Mouse (Mus musculus) splenic B cell, adult 2 months (primary cell): ENCODE data around the gene Doc2a.

Source experiments
- DNase-seq: peaks from one replicate; pipeline ENCODE4 v3.0.0-alpha.2; 2011; ENCODE audit warnings: low read depth, low spot score
- H3K27me3 ChIP-seq: 2 replicates; pipeline ENCODE4 v1.6.1; 2012; ENCODE audit warnings: mild to moderate bottlenecking, low read length, moderate library complexity, mixed read lengths; ENCODE audit not compliant: control insufficient read depth, poor library complexity, insufficient read depth, severe bottlenecking
- H3K36me3 ChIP-seq: 2 replicates; pipeline ENCODE4 v1.6.1; 2012; ENCODE audit warnings: mild to moderate bottlenecking, low read length, moderate library complexity, mixed read lengths; ENCODE audit not compliant: control insufficient read depth, poor library complexity, insufficient read depth, severe bottlenecking

Doc2a gene

GRCm38 (mm10) chr7:126847421-126848398, 494 bp downstream of the Doc2a start:
- DNase-seq = no peak
- Histone ChIP-seq H3K36me3 (no peaks in the 10 kb centered on the region), H3K27me3 (no peaks in the 10 kb centered on the region; the same call in 1 of the 2 replicates)

GRCm38 (mm10) chr7:126848794-126849193, 1.6 kb downstream of the Doc2a start:
- no peaks in the 10 kb centered on the region; the same call in 1 of the 2 replicates for H3K27me3 ChIP-seq
- DNase-seq = no peak
- H3K36me3 ChIP-seq = peaks cover 5% of the 10 kb centered on the region

GRCm38 (mm10) chr7:126850161-126850560, 2.9 kb downstream of the Doc2a start:
- DNase-seq = no peak

GRCm38 (mm10) chr7:126851192-126851591, 4.0 kb downstream of the Doc2a start:
- no peaks in the 10 kb centered on the region; the same call in 1 of the 2 replicates for H3K27me3 ChIP-seq
- no peak for DNase-seq
- H3K36me3 ChIP-seq = peaks cover 8% of the 10 kb centered on the region

More at GRCm38 (mm10) chr7:126850161-126850560, 2.9 kb downstream of the Doc2a start:
- Histone ChIP-seq H3K36me3 (peaks cover 8% of the 10 kb centered on the region), H3K27me3 (no peaks in the 10 kb centered on the region; the same call in 1 of the 2 replicates)

GRCm38 (mm10) chr7:126853454-126853853, 6.2 kb downstream of the Doc2a start:
- DNase-seq = no peak
- Histone ChIP-seq H3K27me3 (no peaks in the 10 kb centered on the region), H3K36me3 (peaks cover 13% of the 10 kb centered on the region)

- peaks cover 13% of the 10 kb centered on the region for H3K36me3 ChIP-seq
- DNase-seq = no peak
- H3K27me3 ChIP-seq = no peaks in the 10 kb centered on the region; the same call in 1 of the 2 replicates
These were observed 8.4 kb downstream of the Doc2a start for GRCm38 (mm10) chr7:126855641-126856040.

- Histone ChIP-seq H3K27me3 (no peaks in the 10 kb centered on the region; the same call in 1 of the 2 replicates), H3K36me3 (peaks cover 13% of the 10 kb centered on the region)
- DNase-seq = no peak
These were observed 9.7 kb downstream of the Doc2a start for GRCm38 (mm10) chr7:126856741-126857420.

- H3K36me3 ChIP-seq = peaks cover 7% of the 10 kb centered on the region
- no peak for DNase-seq
- H3K27me3 ChIP-seq = no peaks in the 10 kb centered on the region; the same call in 1 of the 2 replicates
These were observed 13.8 kb downstream of the Doc2a start for GRCm38 (mm10) chr7:126860987-126861386.

- DNase-seq = peak; percentile 93
- Histone ChIP-seq H3K27me3 (no peaks in the 10 kb centered on the region; the same call in 1 of the 2 replicates), H3K36me3 (peaks cover 7% of the 10 kb centered on the region)
These were observed 14.4 kb downstream of the Doc2a start, which contains the start of gene Hirip3 for GRCm38 (mm10) chr7:126861429-126862130. TSS of gene Hirip3 (plus strand) at chr7:126861972.

GRCm38 (mm10) chr7:126862147-126862784, 15.1 kb downstream of the Doc2a start, which contains the start of gene Ino80e:
TSS of gene Ino80e (minus strand) at chr7:126862377.
- peaks cover 8% of the 10 kb centered on the region for H3K36me3 ChIP-seq
- H3K27me3 ChIP-seq = no peaks in the 10 kb centered on the region; the same call in 1 of the 2 replicates
- peak; percentile 93 for DNase-seq

- H3K27me3 ChIP-seq = no peaks in the 10 kb centered on the region; the same call in 1 of the 2 replicates
- H3K36me3 ChIP-seq = peaks cover 7% of the 10 kb centered on the region
- no peak for DNase-seq
These were observed 16.6 kb downstream of the Doc2a start for GRCm38 (mm10) chr7:126863791-126864190.

- peaks cover 17% of the 10 kb centered on the region for H3K36me3 ChIP-seq
- DNase-seq = no peak
- no peaks in the 10 kb centered on the region for H3K27me3 ChIP-seq
These were observed 20.3 kb downstream of the Doc2a start for GRCm38 (mm10) chr7:126867534-126867933.

- DNase-seq = no peak
- Histone ChIP-seq H3K36me3 (peaks cover 17% of the 10 kb centered on the region), H3K27me3 (no peaks in the 10 kb centered on the region)
These were observed 20.8 kb downstream of the Doc2a start for GRCm38 (mm10) chr7:126868003-126868402.
